Mouse (Mus musculus): ENCODE measurements at regions not wholly inside any gene's neighbourhood (a gene's known extent, or its start where the extent isn't known, plus 50 kb on each side); places are given as distances from the start of the nearest gene placed in this dataset.

DNA sequence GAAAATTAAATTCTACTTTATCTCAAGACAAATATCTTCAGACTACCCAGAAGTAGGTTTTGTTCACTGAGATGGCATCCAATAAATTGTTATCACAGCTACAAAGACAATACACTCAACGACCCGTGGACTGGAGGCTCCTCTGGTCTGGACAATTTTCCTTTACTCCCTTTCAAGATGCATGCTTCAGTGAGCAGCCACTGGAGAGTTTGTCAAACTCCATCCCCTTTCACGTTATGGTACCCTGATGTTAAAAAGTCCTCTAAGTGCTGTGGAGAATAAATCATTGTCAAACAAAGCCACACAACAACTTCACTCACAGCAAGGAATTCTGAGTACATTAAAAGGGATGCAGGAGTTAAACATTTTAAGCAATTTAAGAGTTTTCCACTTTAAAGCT, 486.7 kb upstream of the Slit2 start:
- DNase-seq (ENCODE audit: extremely low spot score in 1 of 2, low spot score in 1 of 2) = no peak

- no peak for DNase-seq (ENCODE audit: extremely low spot score in 1 of 2, low spot score in 1 of 2)
Measured at GRCm38 (mm10) chr5:47502764-47503416, 480.0 kb upstream of the Slit2 start.

DNA sequence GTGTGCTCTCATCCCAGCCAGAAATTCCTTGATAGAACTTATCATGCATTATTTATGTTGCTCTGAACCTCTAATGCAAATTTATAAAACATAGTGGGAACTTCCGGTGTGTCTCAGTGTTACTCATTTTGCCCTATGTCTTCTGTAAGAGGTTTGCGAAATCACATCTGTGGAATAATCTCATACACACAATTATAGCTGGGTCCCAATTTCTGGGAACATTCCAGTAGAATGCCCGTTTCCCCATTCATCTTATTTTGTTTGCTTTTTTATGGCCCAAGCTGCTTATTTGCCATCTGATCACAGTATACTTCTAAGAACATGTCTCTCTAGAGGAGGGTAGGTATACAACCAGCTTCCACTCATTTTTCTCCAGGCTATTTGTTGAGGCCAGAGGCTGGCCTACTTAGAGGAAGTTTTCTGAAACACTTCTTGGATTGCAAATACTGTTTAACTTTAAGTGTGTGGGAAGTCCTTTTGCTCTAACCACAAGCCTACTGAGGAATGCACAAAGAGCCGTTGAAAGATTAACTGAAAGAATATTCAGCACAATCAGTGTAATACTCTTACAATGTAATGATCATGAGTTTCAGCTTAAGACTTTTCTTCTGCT, 474.1 kb upstream of the Slit2 start:
- DNase-seq (ENCODE audit: extremely low spot score in 1 of 2, low spot score in 1 of 2) = no peak

GRCm38 (mm10) chr5:47522161-47522942, 460.6 kb upstream of the Slit2 start:
- DNase-seq (ENCODE audit: extremely low spot score in 1 of 2, low spot score in 1 of 2) = peak in 1 of 2 experiments; percentile 1

DNA sequence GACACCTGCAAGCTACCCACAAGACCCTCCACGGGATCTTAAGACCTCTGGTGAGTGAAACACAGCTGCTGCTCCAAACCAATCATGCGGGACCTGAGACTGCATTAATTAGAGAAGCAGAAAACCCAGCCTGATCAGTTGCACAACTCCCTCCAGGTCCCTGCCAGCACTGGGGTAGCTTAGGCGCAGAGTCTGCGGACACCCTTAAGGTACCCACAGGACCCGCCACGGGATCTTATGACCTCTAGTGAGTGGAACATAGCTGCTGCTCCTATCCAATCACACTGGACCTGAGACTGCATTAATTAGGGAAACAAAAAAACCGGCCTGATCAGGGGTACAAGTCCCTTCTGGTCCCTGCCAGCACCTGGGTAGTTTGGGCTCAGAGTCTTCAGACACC, 454.3 kb upstream of the Slit2 start:
- no peak for DNase-seq (ENCODE audit: extremely low spot score in 1 of 2, low spot score in 1 of 2)

DNA sequence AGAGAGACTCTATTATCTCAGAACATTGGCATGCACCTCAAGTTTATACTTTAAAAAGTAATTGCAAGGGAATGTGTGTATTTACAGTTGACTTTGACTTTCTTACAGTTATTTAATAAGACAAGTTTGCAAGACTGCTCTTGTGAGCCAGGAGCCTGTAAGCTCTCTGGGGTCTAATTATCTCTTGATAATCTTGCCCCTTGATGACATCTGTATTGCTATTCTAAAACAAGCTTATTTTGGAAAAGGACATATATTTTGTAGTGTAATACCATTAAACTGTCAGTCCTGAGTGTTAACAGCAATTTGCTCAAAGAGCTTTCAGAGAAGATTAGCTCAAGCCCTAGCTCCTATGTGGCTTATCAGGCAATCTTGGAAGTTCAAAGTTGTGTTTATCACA, 445.4 kb upstream of the Slit2 start:
- no peak for DNase-seq (ENCODE audit: extremely low spot score in 1 of 2, low spot score in 1 of 2)

DNA sequence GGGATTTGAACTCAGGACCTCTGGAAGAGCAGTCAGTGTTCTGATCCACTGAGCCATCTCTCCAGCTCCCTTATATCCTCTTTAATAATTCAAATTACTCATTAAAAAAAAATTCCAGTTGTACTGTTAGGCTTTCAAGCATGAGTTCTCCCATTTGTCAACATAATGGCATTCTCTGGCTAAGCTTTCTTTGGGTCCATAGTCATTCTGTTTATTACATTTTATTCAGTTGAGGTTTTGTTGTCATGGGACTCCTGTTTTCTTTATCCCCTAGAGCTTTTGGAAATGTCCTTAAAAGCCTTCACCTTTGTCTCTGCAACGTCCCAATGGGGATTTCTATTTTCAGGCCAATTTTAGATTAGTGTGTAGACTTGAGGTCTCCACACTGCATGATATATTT, 440.7 kb upstream of the Slit2 start:
- DNase-seq (ENCODE audit: extremely low spot score in 1 of 2, low spot score in 1 of 2) = no peak

DNA sequence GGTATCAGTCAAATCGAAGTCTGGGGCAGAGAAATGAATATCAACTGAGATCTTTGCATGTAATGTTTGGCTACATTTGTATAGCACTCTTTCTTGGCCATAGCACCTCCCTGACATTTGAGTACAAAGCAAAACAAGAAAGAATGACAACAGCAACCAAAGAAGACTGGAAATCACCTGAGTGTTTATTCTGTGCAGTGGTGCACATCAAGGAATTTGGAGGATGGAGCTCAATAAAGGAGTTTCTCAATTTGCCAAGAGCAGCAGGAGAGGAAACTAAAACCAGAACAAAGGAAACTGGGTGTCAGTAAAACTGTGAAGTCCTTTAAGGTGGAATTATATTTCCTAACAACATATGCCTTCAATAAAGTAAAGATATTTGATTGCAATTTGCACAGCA, 426.2 kb upstream of the Slit2 start:
- no peak for DNase-seq (ENCODE audit: extremely low spot score in 1 of 2, low spot score in 1 of 2)

DNA sequence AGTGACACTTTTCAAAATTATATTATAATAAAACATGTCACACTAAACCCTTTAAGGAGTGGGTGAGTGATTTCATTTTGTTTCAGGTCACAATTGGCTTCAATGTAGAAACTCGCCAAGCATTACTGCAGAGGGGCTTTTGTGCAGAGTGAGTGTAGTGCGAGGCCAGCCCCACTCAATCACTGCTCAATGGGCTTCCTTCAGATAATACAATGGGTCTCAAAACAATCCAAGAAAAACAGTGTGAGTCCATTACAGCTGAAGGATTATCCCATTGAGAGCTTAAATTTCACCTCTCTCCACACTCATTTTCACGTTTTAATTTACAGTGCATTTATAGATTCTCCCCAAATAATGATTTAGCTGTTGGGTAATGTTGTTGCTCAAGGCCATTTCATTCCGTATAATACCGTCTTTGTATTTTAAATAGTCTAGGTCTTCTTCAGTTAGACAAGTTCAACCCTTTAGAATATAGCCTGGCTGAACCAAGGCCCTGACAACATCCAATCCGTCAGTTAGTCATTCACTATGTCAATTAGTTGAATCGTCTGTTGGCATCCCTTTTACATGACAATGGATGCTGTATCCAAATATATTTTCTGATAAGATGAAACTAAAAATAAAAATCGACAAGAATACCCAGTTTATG, 425.7 kb upstream of the Slit2 start:
- no peak for DNase-seq (ENCODE audit: extremely low spot score in 1 of 2, low spot score in 1 of 2)
